8 mouse cellular contexts compared by ENCODE assay signal in the genomic region with DNA sequence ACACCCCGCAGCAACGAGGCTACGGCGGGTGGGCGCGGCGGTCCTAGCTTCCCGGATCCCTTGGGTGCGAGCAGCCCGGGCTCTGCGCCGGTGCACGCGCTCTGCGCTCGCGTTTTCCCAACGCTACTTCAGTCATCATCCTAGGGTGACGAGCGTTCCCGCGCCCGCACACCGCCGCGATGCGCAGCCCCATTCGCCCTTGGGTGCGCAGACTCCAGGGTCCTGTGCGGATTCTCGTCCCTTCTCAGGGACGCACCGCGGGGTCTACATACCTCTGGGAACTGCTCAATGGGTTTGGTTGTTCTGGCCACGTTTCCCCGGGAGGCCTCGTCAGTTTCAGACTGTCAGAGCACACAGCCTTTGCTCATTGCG. TPM values are rescaled to one million over a fixed set of nuclear protein-coding genes. Genes with fewer than 3 reads are reported as not detected.
DNase-seq lines count a peak whose midpoint lies in the region; ATAC-seq and TF ChIP-seq lines count a peak whose summit lies in the region.

No protein-coding gene starts in this region.

- peak overlapping the region; percentile 61 for H3K4me3 ChIP-seq in kidney, adult 2 months (ENCODE audit: insufficient read depth, low read depth, low read length)
- peak overlapping the region; percentile 37 for H3K4me3 ChIP-seq in C2C12 (ENCODE audit: insufficient read depth, poor library complexity, severe bottlenecking)
- peak overlapping the region; percentile 79 for H3K4me3 ChIP-seq in bone marrow macrophage, adult 2 months (ENCODE audit: insufficient read depth, low read length)
- peak overlapping the region; percentile 43 for H3K4me3 ChIP-seq in hindbrain, embryonic 11.5 days (ENCODE audit: low read depth, low read length)
- peak overlapping the region; percentile 44 for H3K4me3 ChIP-seq in liver, embryonic 15.5 days (replicated peaks)
- H3K4me3 ChIP-seq in stomach, embryonic 15.5 days (replicated peaks) = peak overlapping the region; percentile 63

- no peak for TF ChIP-seq POLR2A in kidney, adult 2 months (IDR thresholded peaks at IDR 0.05; ENCODE audit: low read depth, low read length)
- TF ChIP-seq POLR2A in bone marrow macrophage, adult 2 months (IDR thresholded peaks at IDR 0.05; ENCODE audit: borderline replicate concordance, low read depth, low read length) = no peak

- no peaks in the 10 kb centered on the region for H3K36me3 ChIP-seq in kidney, adult 2 months (ENCODE audit: control insufficient read depth, insufficient read depth, low read length)
- no peaks in the 10 kb centered on the region for H3K36me3 ChIP-seq in C2C12 (ENCODE audit: control insufficient read depth, insufficient read depth)
- H3K36me3 ChIP-seq in hindbrain, embryonic 11.5 days (ENCODE audit: control insufficient read depth, insufficient read depth, low read length) = no peaks in the 10 kb centered on the region
- H3K36me3 ChIP-seq in liver, embryonic 15.5 days (replicated peaks) = no peaks in the 10 kb centered on the region
- no peaks in the 10 kb centered on the region for H3K36me3 ChIP-seq in stomach, embryonic 15.5 days

- no peaks in the 10 kb centered on the region for H3K9me3 ChIP-seq in hindbrain, embryonic 11.5 days (ENCODE audit: control insufficient read depth, low read length)
- no peaks in the 10 kb centered on the region for H3K9me3 ChIP-seq in liver, embryonic 15.5 days (replicated peaks)
- H3K9me3 ChIP-seq in stomach, embryonic 15.5 days = no peaks in the 10 kb centered on the region

- H3K4me1 ChIP-seq in kidney, adult 2 months (ENCODE audit: control insufficient read depth, insufficient read depth, low read length) = no peaks in the 10 kb centered on the region
- peaks cover 20% of the 10 kb centered on the region for H3K4me1 ChIP-seq in bone marrow macrophage, adult 2 months (ENCODE audit: control insufficient read depth, insufficient read depth, low read length)
- no peaks in the 10 kb centered on the region for H3K4me1 ChIP-seq in hindbrain, embryonic 11.5 days (replicated peaks; ENCODE audit: control insufficient read depth, insufficient read depth, low read length)
- no peaks in the 10 kb centered on the region for H3K4me1 ChIP-seq in liver, embryonic 15.5 days (replicated peaks)
- H3K4me1 ChIP-seq in stomach, embryonic 15.5 days = peaks cover 12% of the 10 kb centered on the region

- H3K79me3 ChIP-seq in C2C12 (ENCODE audit: low read depth) = no peaks in the 10 kb centered on the region

- no peak for TF ChIP-seq CTCF in kidney, adult 2 months (conservative IDR thresholded peaks at IDR 0.05; ENCODE audit: insufficient read depth, insufficient read length, low read depth, low read length)
- no peak for TF ChIP-seq CTCF in C2C12 (IDR thresholded peaks at IDR 0.05; ENCODE audit: control insufficient read depth, insufficient read depth, insufficient read length)
- no peak for TF ChIP-seq CTCF in bone marrow macrophage, adult 2 months (IDR thresholded peaks at IDR 0.05; ENCODE audit: low read depth, low read length)

- DNase-seq in kidney, adult 2 months = no peak
- no peak for DNase-seq in kidney, adult 11 months
- DNase-seq in hindbrain, embryonic 11.5 days (ENCODE audit: low spot score) = no peak
- DNase-seq in c-Kit-positive CD71-positive TER-119-positive erythroid progenitor cells, embryonic 14.5 days (ENCODE audit: low spot score) = no peak

- no peaks in the 10 kb centered on the region for H3K79me2 ChIP-seq in C2C12 (ENCODE audit: control insufficient read depth, insufficient read depth)

- no peak overlapping the region for H3K27ac ChIP-seq in kidney, adult 2 months (ENCODE audit: insufficient read depth, low read depth, low read length)
- H3K27ac ChIP-seq in bone marrow macrophage, adult 2 months (ENCODE audit: insufficient read depth, low read depth, low read length) = peak overlapping the region; percentile 19; the same call in 1 of the 2 replicates
- no peak overlapping the region for H3K27ac ChIP-seq in hindbrain, embryonic 11.5 days (ENCODE audit: low read depth, low read length)
- H3K27ac ChIP-seq in liver, embryonic 15.5 days (replicated peaks) = no peak overlapping the region
- H3K27ac ChIP-seq in stomach, embryonic 15.5 days = no peak overlapping the region

- peak overlapping the region; percentile 79 for H3K4me2 ChIP-seq in hindbrain, embryonic 11.5 days (replicated peaks; ENCODE audit: low read depth, low read length)
- H3K4me2 ChIP-seq in liver, embryonic 15.5 days = peak overlapping the region; percentile 61
- H3K4me2 ChIP-seq in stomach, embryonic 15.5 days = peak overlapping the region; percentile 98

- ATAC-seq in hindbrain, embryonic 11.5 days (ENCODE audit: low FRiP score) = peak; percentile 53
- no peak for ATAC-seq in liver, embryonic 15.5 days (ENCODE audit: insufficient read depth)
- no peak for ATAC-seq in stomach, embryonic 15.5 days (ENCODE audit: insufficient read depth, low FRiP score, low read depth)

- H3K27me3 ChIP-seq in kidney, adult 2 months (replicated peaks; ENCODE audit: control insufficient read depth, insufficient read depth, low read length) = no peaks in the 10 kb centered on the region
- H3K27me3 ChIP-seq in C2C12 (ENCODE audit: control insufficient read depth, insufficient read depth, insufficient read length) = no peaks in the 10 kb centered on the region
- H3K27me3 ChIP-seq in hindbrain, embryonic 11.5 days (ENCODE audit: control insufficient read depth, insufficient read depth, low read length) = peaks cover 41% of the 10 kb centered on the region
- peaks cover 63% of the 10 kb centered on the region for H3K27me3 ChIP-seq in liver, embryonic 15.5 days
- peaks cover 52% of the 10 kb centered on the region for H3K27me3 ChIP-seq in stomach, embryonic 15.5 days (replicated peaks)

- H3ac ChIP-seq in C2C12 (ENCODE audit: control insufficient read depth, insufficient read length, low read depth) = peak overlapping the region; percentile 72

- WGBS in kidney, adult 2 months = 1% methylated on average over 38 of the region's 38 CpGs
- 1% methylated on average over 37 of the region's 38 CpGs for WGBS in hindbrain, embryonic 11.5 days
- under 1% methylated on average over 38 of the region's 38 CpGs for WGBS in liver, embryonic 15.5 days (ENCODE audit: insufficient replicate concordance)
- WGBS in stomach, embryonic 15.5 days = under 1% methylated on average over 38 of the region's 38 CpGs

- H3K9ac ChIP-seq in hindbrain, embryonic 11.5 days (ENCODE audit: low read depth, low read length) = peak overlapping the region; percentile 49; the same call in 1 of the 2 replicates
- H3K9ac ChIP-seq in liver, embryonic 15.5 days = no peak overlapping the region
- peak overlapping the region; percentile 19 for H3K9ac ChIP-seq in stomach, embryonic 15.5 days

TF ChIP-seq in C2C12, 6 proteins besides CTCF, POLR2A, EP300 and RAD21:
- no peak for TF ChIP-seq CEBPB (IDR thresholded peaks at IDR 0.05; ENCODE audit: low read depth)
- TF ChIP-seq USF1 (IDR thresholded peaks at IDR 0.05; ENCODE audit: low read depth) = no peak
- no peak for TF ChIP-seq MYOD1 (IDR thresholded peaks at IDR 0.05; ENCODE audit: control insufficient read depth, insufficient read length, low read depth)
- TF ChIP-seq FOSL1 (IDR thresholded peaks at IDR 0.05; ENCODE audit: insufficient read depth, low read length, poor library complexity, severe bottlenecking) = no peak
- peak; percentile 55 for TF ChIP-seq MAX (IDR thresholded peaks at IDR 0.05)
TF ChIP-seq in C2C12: peak in this region for 1.

RNA-seq across cellular contexts. Expression of gene AL607142.1, which starts 31.8 kb away (rescaled TPM):
- polyA plus RNA-seq in kidney, adult 2 months (2012; rRNA removed) = not detected in 2 replicates
- polyA plus RNA-seq in C2C12 (2012; fragmentation: generic; extraction: Trizol) = not detected
- polyA plus RNA-seq in bone marrow macrophage, adult 2 months (2012; ENCODE audit: insufficient read depth, insufficient read length, missing spikeins) = not detected in 2 replicates
- not detected in 2 replicates for polyA plus RNA-seq in hindbrain, embryonic 11.5 days (2014; fragmentation: Nextera tagmentation; extraction: Ambion mirVana)
- polyA plus RNA-seq in liver, embryonic 15.5 days (2015; fragmentation: Nextera tagmentation; extraction: Ambion mirVana) = not detected in 2 replicates
- polyA plus RNA-seq in stomach, embryonic 15.5 days (2015; fragmentation: Nextera tagmentation; extraction: Ambion mirVana) = not detected in 2 replicates
